Mouse (Mus musculus): ENCODE data around the gene Bsn.

GRCm38 (mm10) chr9:108052885-108053664 lies 137.1 kb downstream of the Bsn start, which contains the start of gene Amigo3:
- TF ChIP-seq CTCF (IDR thresholded peaks at IDR 0.05; ENCODE audit: extremely low read depth, insufficient read depth, low read length) (peak; percentile 80), POLR2A (IDR thresholded peaks at IDR 0.05; ENCODE audit: extremely low read depth, insufficient read depth, low read length) (peak; percentile 54)

Data from cortical plate, adult 2 months (tissue).